Mouse (Mus musculus) E14TG2a.4 (cell line): ENCODE measurements at regions not wholly inside any gene's neighbourhood (a gene's known extent, or its start where the extent isn't known, plus 50 kb on each side); places are given as distances from the start of the nearest gene placed in this dataset.

Source experiments
- H3K27me3 ChIP-seq: 2 replicates; pipeline ENCODE4 v1.6.1; 2014; ENCODE audit warnings: low read length, control low read depth; ENCODE audit not compliant: insufficient read depth
- H3K36me3 ChIP-seq: 2 replicates; pipeline ENCODE4 v1.6.1; 2014; ENCODE audit warnings: low read length, control low read depth; ENCODE audit not compliant: insufficient read depth
- H3K4me1 ChIP-seq: replicated peaks from 2 replicates; pipeline ENCODE4 v1.6.1; 2014; ENCODE audit warnings: low read depth, low read length, control low read depth
- H3K4me3 ChIP-seq: replicated peaks from 2 replicates; pipeline ENCODE4 v1.5.1; 2014; ENCODE audit warnings: mild to moderate bottlenecking, low read length
- H3K9me3 ChIP-seq: 2 replicates; pipeline ENCODE4 v1.6.1; 2014; ENCODE audit warnings: low read length, control low read depth
- CTCF ChIP-seq: conservative IDR thresholded peaks from 2 replicates; pipeline ENCODE4 v1.5.1; 2014; ENCODE audit warnings: low read length
- NANOG ChIP-seq: IDR thresholded peaks from 2 replicates; pipeline ENCODE4 v1.6.1; 2014; ENCODE audit warnings: borderline replicate concordance, low read length, mixed read lengths
- POU5F1 ChIP-seq: IDR thresholded peaks from 2 replicates; pipeline ENCODE4 v1.6.1; 2014; ENCODE audit warnings: low read length, borderline replicate concordance

DNA sequence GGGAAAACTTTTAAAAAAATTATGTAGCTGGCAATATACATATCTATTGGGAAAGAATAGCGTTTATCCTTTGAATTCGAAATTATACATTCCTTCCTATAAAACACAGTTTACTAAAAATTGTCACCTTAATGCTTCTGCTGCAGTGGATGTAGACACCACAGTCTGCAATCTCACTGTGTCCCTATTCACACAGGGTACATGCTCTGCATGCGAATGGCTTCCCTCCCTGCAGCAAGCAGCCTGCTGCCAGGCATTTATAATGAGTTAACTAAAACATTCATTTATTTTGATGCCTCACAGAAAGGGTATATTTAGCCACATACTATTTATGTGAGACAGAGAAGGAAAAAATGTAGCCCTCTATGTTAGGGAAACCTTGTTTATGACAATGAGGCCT, 423.7 kb upstream of the Dppa4 start:
- Histone ChIP-seq H3K4me3 (no peak overlapping the region), H3K36me3 (no peaks in the 10 kb centered on the region), H3K27me3 (no peaks in the 10 kb centered on the region), H3K4me1 (no peaks in the 10 kb centered on the region), H3K9me3 (no peaks in the 10 kb centered on the region)
- TF ChIP-seq NANOG (no peak), POU5F1 (no peak), CTCF (no peak)

DNA sequence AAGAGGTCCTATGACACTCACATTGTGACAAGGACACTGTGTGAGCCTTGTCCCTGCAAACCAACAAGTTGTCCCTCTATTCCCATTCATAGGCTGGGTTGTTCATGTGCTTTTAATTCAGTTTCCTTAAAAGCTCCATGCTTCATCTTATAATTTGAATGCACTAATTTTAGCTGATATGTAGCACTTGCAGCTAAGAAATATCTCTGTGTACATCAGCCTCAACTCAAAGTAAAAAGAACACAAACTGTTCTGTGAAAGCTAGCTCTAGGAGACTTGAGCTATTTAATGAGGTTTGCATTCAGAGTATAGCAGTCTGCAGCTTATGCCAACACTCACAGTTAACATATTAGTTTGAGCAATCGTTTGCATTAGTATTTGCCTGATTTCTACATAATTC, 408.3 kb upstream of the Dppa4 start:
- no peaks in the 10 kb centered on the region for H3K4me1 ChIP-seq
- H3K4me3 ChIP-seq: no peak overlapping the region
- H3K27me3 ChIP-seq: no peaks in the 10 kb centered on the region
- H3K36me3 ChIP-seq: no peaks in the 10 kb centered on the region
- TF ChIP-seq POU5F1 (no peak), NANOG (no peak), CTCF (no peak)
- H3K9me3 ChIP-seq: no peaks in the 10 kb centered on the region

DNA sequence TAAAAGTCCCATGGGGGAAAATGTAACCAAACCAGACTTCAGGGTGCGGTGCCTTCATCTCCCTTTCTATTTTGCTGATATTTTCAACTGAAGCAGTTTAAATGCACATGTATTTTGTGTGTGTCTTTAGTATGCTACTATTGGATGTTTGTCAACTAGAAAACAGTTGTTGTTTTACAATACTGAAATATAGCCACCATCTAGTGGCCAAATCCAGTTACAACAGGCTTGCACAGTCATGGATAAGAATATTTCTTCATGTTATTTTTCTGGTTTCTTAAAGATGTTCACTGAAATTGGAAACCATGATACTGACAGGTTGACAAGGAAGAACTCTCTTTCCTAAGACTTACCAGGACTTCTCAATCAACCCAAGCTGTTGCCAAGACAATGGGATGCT, 400.1 kb upstream of the Dppa4 start:
- no peaks in the 10 kb centered on the region for H3K9me3 ChIP-seq
- no peaks in the 10 kb centered on the region for H3K36me3 ChIP-seq
- no peaks in the 10 kb centered on the region for H3K4me1 ChIP-seq
- no peaks in the 10 kb centered on the region for H3K27me3 ChIP-seq
- H3K4me3 ChIP-seq: no peak overlapping the region
- TF ChIP-seq NANOG (no peak), CTCF (peak; percentile 54)

DNA sequence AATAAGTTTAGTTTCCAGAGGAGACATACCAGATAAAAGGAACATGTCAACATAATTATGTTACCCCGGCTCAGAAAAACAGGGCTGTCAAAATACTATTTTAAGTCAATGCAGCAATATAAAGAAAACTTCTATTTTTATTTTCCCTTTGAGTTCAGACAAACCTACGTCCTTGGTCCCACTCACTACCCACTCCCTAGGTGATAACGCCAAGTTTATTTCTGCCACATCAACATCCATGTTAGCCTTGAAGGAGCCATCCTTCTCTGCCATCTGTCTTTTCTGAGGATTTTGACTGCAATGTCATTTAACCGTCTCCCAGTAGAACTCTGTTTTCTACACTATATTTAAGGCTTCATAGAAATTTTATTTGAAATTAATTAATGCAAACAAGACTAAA, 396.5 kb upstream of the Dppa4 start:
- Histone ChIP-seq H3K27me3 (no peaks in the 10 kb centered on the region), H3K9me3 (no peaks in the 10 kb centered on the region), H3K4me1 (no peaks in the 10 kb centered on the region), H3K4me3 (no peak overlapping the region), H3K36me3 (no peaks in the 10 kb centered on the region)
- TF ChIP-seq CTCF (no peak), NANOG (no peak), POU5F1 (no peak)

DNA sequence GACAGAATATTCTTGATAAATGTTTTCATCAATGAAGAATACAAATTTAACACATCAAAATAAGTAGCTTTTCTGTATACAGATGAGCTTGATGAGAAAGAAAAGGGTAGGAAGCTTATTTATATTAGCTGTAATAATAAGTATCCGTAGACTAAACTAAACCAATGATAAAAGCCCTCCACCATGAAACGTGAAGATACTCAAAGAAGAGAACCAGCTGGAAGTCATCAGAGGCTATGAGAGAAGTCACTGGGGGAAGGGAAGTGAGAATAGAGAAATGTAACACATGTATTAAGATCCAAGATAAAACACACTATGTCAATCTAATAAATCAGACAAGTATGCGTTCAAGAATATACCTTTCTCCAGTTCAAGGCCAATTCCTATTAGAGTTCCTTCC, 382.7 kb upstream of the Dppa4 start:
- H3K4me3 ChIP-seq: no peak overlapping the region
- H3K36me3 ChIP-seq: no peaks in the 10 kb centered on the region
- no peaks in the 10 kb centered on the region for H3K9me3 ChIP-seq
- no peak for TF ChIP-seq POU5F1
- no peak for TF ChIP-seq CTCF
- no peak for TF ChIP-seq NANOG
- no peaks in the 10 kb centered on the region for H3K27me3 ChIP-seq
- no peaks in the 10 kb centered on the region for H3K4me1 ChIP-seq

DNA sequence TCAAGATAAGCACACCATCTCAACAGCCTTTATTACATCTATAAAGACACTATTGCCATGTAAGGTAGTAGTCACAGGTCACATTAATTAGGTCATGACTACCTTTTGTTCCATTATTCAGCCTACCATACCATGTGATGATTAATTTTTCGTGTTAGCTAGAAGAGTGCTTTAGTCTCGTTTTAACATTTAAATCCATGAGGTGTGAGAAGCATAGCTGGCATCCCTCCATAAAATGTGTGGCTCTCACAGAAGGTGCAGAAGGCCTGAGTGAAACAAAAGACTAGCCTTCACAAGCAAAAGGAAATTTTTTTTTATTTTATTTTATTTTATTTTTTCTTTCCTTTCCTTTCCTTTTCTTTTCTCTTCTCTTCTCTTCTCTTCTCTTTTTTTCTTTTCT, 345.5 kb upstream of the Dppa4 start:
- Histone ChIP-seq H3K9me3 (no peaks in the 10 kb centered on the region), H3K27me3 (no peaks in the 10 kb centered on the region), H3K36me3 (no peaks in the 10 kb centered on the region), H3K4me3 (no peak overlapping the region), H3K4me1 (no peaks in the 10 kb centered on the region)
- TF ChIP-seq CTCF (no peak), NANOG (no peak), POU5F1 (no peak)
